Mouse (Mus musculus): ENCODE data around the gene Polr1a.

The Polr1a gene

GRCm38 (mm10) chr6:71999917-72000512 lies 91.2 kb downstream of the Polr1a start:
- no peak for DNase-seq (ENCODE audit: low spot score)

GRCm38 (mm10) chr6:72001220-72001777 lies 92.4 kb downstream of the Polr1a start:
- no peak for DNase-seq (ENCODE audit: low spot score)

- no peak for DNase-seq (ENCODE audit: low spot score)
Observed at GRCm38 (mm10) chr6:72007411-72008212, 98.8 kb downstream of the Polr1a start.

GRCm38 (mm10) chr6:72008213-72008655 lies 99.4 kb downstream of the Polr1a start:
- no peak for DNase-seq (ENCODE audit: low spot score)

- DNase-seq (ENCODE audit: low spot score): no peak
Observed at GRCm38 (mm10) chr6:72009454-72009853, 100.6 kb downstream of the Polr1a start.

GRCm38 (mm10) chr6:72014033-72014432 lies 105.2 kb downstream of the Polr1a start:
- DNase-seq (ENCODE audit: low spot score): no peak

- no peak for DNase-seq (ENCODE audit: low spot score)
Observed at GRCm38 (mm10) chr6:72018052-72018451, 109.2 kb downstream of the Polr1a start.

GRCm38 (mm10) chr6:72025497-72025896 lies 116.6 kb downstream of the Polr1a start:
- no peak for DNase-seq (ENCODE audit: low spot score)

GRCm38 (mm10) chr6:72028079-72028478 lies 119.2 kb downstream of the Polr1a start:
- DNase-seq (ENCODE audit: low spot score): no peak

GRCm38 (mm10) chr6:72029674-72030073 lies 120.8 kb downstream of the Polr1a start:
- no peak for DNase-seq (ENCODE audit: low spot score)

Data from urinary bladder, postnatal 25 days (tissue).